Mouse (Mus musculus): ENCODE data around the gene Frmd4a.

Frmd4a gene

DNA sequence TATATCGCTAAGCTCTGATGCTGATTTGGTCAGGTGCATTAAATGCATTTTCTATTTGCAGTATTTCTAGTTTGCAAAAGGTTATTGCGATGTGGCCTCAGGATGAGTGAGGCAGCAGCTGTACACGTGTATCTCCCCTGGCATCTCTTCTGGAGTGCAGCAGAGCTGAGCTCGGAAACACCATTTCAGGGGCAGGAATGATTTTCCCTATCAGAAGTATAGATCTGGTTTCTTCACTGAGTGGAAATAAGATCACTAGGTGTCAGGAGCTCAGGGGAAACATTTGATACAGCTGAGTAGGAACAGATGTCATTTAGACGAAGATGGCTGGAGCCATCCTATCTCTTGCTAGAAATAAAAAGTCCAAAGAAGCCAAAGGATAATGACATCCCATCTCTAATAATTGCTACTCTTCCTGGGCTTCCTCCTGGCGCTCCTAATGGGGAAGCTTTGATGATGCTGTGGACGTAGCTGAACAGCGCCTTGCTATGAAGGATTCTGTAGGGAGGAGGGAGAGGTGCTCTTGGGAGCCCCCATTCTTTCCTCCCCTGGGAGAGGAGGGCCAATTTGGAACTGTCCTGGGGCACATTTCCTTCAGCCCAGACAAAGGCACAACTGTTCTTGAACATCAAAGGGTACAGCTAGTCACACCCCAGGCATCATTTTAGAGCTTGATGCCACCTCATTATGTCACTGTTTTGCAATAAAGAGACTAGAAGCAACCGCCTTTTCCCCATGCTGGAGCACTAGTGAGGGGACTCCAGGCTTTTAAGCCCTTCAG lies 102.4 kb downstream of the Frmd4a start:
- in situ Hi-C loops (cut with MboI; ENCODE audit: low pct_unique_long_range_greater_than_20kb in 1 of 2, low sequenced_read_pairs in 2 of 2, unreplicated experiment in 1 of 2), result no loop called here

DNA sequence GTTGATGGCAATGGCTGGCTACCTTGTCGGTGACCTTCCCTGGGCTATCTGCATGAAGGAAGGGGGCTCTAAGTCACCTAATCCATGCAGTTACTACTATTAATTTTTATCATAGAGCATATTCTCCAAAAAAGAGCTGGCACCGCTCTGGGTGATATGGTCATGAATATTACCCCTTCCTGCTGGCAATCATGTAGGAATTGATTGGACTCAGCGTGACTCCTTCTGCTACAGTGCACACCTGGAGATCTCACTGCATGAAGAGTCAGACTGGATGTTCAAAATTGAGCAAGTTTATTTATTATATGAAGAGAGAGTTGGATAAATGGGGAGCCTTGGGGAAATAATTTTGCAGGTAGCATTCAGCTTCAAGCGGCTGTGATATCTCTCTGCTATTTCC lies 113.7 kb downstream of the Frmd4a start:
- in situ Hi-C loops (cut with MboI; ENCODE audit: low pct_unique_long_range_greater_than_20kb in 1 of 2, low sequenced_read_pairs in 2 of 2, unreplicated experiment in 1 of 2), result no loop called here

DNA sequence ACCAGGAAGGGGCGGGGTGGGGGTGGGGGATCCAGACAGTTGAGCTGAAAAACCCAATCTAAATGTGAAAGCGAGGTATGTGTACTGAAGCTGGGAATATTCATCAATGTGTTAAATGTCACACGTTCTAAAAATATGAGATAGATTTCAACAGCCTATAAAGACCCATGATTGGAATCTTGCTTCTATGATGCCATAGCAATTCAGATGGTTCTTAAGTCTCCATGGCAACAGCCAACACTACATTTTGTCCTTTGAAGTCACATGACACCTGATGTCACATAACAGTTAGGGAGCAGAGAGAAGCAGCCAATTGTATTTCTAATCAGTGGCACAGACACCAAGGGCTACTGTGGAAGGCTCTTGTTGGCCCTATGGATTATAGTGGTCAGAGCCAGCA lies 120.0 kb downstream of the Frmd4a start:
- in situ Hi-C loops (cut with MboI; ENCODE audit: low pct_unique_long_range_greater_than_20kb in 1 of 2, low sequenced_read_pairs in 2 of 2, unreplicated experiment in 1 of 2), result no loop called here

DNA sequence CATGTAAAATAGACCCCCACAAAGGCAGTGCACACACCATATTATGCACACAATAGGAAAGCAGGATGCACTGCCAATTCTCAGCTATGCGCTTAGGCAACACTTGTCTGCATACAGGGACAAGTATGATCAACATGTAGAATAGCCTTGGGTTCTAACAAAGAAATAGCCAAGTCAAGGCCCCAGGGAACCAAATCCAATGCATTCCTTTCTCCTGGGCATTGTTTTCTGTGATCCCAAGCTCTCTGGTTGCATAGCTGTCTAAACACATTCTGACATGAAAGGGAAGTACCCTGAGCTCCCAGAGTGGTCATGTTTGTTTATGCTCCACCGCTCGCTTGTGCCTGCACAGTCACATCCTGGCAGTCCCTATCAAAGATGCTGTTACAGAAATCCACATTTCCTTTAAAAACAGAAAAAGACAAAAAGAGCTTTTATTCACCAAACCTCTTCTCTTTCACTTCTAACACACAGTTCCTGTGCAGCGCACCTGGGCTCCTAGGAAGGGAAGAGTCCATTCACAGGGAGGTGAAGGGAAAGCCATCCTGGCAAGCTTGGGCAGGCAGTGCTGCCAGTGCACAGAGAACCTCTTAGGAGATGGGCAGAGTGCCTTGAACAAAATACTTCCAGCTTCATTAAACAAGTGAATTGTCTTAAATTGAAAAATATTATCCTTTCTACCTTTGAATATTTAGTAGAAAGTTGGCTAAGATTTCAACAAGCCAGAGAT lies 124.9 kb downstream of the Frmd4a start:
- in situ Hi-C loops (cut with MboI; ENCODE audit: low pct_unique_long_range_greater_than_20kb in 1 of 2, low sequenced_read_pairs in 2 of 2, unreplicated experiment in 1 of 2), result no loop called here

DNA sequence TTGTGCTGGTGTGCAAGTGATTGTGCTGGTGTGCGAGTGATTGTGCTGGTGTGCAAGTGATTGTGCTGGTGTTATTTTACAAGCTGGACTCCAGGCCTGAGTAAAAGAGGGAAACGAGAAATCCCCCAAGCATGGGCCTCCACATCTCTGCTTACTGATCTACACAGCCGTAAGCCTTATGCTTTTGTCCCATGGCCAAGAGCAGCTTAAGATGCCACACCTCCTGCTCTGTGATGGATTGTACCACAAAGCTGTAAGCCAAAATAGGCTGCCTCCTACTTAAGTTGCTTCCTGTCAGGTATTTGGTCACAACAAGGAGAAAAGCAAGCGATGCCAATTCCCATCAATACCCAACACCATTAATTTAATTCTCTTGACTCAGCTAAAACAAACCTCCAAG lies 126.9 kb downstream of the Frmd4a start:
- in situ Hi-C loops (cut with MboI; ENCODE audit: low pct_unique_long_range_greater_than_20kb in 1 of 2, low sequenced_read_pairs in 2 of 2, unreplicated experiment in 1 of 2), result no loop called here

DNA sequence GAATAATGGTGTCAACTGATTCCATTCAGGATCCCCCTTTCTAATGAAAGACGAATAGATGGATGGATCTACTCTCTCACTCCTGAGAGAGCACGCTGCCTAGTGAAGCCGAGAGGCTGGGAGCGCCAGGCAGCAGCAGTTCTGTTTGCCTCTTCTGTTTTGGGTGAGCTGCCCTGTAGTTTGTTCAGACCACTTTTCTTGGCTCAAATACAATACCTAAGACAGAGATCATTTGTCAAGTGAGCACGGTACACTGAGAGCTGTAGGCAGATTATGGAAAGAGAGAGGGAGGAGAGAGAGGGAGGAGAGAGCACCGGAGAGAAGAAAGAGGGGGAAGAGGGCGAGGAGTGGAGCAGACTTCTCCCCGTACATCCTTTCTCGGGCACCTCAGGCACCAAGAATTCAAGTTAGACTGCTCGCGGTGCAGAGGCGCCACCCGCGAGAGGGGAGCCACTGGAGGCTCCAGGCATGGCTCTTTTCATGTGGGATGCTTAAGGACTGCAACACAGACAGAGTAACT lies 135.1 kb downstream of the Frmd4a start:
- in situ Hi-C loops (cut with MboI; ENCODE audit: low pct_unique_long_range_greater_than_20kb in 1 of 2, low sequenced_read_pairs in 2 of 2, unreplicated experiment in 1 of 2), result no loop called here

DNA sequence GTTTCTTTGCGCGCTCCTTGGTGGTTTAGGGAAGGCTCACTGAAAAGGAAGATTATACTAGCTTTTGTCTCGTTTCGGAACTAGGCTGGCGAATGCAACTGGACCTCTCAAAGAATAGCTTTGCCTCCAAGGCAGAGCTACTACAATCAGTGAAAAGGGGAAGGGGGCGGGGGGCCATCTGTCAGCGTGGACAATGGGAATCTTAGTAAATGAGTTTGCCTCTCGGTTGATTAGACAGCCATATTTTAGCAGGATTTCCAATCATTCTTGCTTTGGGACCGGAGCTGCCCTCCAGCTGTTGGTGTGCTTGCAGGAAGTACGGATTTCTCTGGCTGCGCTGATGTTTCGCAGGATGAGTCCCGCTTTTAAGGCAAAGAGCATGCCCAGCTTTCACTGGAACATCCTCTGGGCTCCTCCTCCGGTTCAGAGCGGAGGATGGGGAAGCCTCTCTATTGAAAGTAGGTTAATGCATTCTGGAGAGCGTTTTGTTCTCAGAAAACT lies 135.7 kb downstream of the Frmd4a start:
- in situ Hi-C loops (cut with MboI; ENCODE audit: low pct_unique_long_range_greater_than_20kb in 1 of 2, low sequenced_read_pairs in 2 of 2, unreplicated experiment in 1 of 2), result no loop called here

DNA sequence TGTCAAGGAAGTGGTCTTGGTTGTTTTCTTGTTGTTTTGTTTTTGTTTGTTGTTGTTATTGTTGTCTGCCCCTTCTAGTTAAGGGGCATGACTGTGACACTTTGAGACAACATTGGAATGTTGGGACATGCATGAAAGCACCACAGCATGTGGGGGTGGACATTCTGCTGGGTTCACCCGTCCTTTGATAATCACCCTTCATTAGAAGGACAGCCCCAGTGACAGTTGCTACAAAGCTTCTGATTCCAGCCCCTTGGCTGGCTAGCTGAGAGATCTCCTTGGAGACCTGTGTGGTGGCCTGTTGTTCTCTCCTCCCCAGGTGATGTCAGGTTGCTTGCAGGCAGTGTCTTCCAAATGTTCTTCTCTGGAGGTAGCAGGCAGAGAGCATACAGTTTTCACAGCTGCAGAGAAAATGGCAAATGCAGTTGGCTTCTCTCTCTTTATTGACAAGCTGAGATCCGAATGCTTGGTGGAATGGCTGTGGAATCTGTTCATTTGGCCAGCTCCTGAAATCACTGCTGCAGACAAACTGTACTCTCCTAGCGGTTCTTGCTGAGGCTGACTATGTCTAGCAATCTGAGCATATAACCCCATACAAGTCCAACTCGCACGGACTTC lies 136.6 kb downstream of the Frmd4a start:
- in situ Hi-C loops (cut with MboI; ENCODE audit: low pct_unique_long_range_greater_than_20kb in 1 of 2, low sequenced_read_pairs in 2 of 2, unreplicated experiment in 1 of 2), result no loop called here

DNA sequence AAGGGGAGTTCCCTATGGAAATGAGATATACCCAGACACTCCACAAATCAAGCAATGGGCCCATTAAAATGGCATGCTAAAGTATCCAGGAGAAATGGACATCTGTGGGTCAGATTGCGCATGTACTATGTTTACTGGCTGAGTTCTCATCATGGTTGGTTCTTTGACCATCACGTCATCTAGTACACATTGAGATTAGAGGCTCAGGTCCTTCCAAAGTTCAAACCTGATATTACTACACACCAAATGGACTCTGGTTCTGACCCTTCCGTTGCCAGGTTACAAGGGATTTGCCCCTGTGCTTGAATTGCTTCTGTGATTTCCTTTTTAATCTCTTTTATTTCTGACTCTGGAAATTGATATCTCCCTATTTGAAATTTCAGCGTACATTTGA lies 137.1 kb downstream of the Frmd4a start:
- in situ Hi-C loops (cut with MboI; ENCODE audit: low pct_unique_long_range_greater_than_20kb in 1 of 2, low sequenced_read_pairs in 2 of 2, unreplicated experiment in 1 of 2), result no loop called here

DNA sequence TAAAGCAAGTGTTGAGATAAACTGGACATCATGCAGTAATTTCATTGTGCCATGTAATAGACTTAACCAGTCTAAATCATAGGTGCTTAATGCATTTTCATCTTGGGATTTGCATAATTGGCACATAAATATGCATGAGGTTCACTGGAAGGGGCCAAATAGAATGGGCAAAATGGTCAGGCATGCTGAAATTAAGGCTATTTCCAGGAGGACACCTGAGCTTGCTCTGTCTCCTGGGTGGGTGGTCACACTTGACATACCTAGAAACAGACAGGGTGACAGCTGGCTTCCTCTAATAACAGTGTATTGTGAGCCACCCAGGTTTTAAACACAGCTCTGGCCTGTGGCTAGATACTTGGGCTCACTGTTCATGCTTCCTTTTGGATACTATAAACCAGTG lies 137.9 kb downstream of the Frmd4a start:
- in situ Hi-C loops (cut with MboI; ENCODE audit: low pct_unique_long_range_greater_than_20kb in 1 of 2, low sequenced_read_pairs in 2 of 2, unreplicated experiment in 1 of 2), result no loop called here

DNA sequence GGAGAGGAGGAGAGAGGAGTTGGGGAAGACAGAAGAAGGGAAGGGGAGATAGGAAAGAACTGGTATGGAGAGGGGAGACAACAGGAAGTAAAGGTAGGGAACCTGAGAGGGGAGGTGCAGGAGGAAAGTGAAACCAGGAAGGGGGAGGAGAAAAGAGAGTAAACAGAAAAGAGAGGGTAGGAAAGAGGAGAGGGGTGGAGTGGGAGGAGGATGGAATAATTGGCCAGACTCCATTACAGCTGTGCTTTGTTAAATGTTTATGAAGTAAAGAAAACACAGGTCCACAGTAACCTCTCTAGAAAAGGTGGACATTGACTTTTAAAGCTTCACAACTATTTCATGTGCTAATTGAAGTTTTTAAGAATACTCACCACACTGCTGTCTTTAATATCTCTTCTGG lies 139.0 kb downstream of the Frmd4a start:
- in situ Hi-C loops (cut with MboI; ENCODE audit: low pct_unique_long_range_greater_than_20kb in 1 of 2, low sequenced_read_pairs in 2 of 2, unreplicated experiment in 1 of 2), result no loop called here

DNA sequence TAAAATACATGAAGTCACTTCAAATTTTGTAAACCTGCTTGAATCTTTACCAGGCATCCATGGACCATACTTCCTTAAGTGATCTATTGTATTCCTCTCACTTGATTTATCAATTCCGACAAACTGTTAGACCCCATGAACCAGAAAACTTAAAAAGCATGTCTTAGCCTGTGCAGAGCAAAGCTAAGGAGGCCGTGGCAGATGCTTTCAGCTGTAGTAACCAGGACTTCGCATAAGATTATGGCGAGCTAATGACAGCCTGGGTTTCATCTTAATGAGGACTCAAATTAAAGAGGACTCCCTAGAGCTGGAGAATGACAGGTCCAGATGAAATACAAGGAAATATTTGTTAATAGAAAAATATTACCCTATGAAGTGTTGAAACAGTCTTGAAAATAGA lies 139.9 kb downstream of the Frmd4a start:
- in situ Hi-C loops (cut with MboI; ENCODE audit: low pct_unique_long_range_greater_than_20kb in 1 of 2, low sequenced_read_pairs in 2 of 2, unreplicated experiment in 1 of 2), result no loop called here

DNA sequence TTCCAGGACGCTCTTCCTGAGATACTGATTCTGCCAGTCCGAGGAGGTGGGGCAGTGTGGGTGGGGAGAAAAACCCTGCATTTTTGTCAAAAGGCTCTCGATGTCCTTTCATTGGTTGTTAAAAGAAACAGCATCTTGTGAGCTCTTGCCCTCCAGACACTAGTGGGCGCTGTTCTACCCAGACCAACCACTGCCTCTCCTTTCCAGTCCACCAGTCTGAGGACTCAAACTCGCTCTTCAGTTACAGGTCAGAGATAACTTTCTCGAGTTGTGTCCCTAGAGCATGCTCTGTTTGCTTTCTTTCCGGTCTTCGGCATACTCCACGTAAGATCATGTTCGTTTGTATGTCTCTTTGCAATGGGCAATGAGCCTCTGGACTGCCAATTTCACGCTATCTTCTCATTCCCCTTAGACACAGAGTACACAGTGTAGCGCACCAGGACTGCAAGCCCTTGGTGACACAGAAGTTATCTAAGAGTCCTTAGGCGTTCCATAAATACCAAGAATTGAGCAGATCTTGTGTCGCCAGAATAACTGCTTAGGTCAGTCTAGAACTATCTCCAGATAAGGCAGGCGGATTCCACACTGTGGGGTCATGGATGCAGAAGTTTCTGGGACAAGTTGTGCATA lies 142.2 kb downstream of the Frmd4a start:
- in situ Hi-C loops (cut with MboI; ENCODE audit: low pct_unique_long_range_greater_than_20kb in 1 of 2, low sequenced_read_pairs in 2 of 2, unreplicated experiment in 1 of 2), result no loop called here

DNA sequence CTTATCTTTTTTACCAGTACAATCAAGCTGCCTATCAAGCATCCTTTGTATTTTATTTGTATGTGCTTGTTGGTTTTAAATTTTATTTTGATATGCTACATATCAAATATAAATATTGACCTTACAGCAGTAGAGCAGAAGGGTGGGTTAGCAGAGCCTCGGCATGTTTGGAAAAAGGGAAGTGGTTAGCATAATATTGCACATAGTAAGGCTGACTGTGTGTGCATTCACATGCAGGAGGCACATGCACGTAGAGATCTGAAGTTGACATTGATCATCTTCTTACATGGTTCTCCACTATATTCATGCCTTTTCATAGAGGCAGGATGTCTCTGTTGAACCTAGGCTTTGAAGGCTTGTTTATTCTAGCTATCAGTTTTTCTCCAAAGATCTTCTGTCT lies 148.7 kb downstream of the Frmd4a start:
- in situ Hi-C loops (cut with MboI; ENCODE audit: low pct_unique_long_range_greater_than_20kb in 1 of 2, low sequenced_read_pairs in 2 of 2, unreplicated experiment in 1 of 2), result no loop called here

DNA sequence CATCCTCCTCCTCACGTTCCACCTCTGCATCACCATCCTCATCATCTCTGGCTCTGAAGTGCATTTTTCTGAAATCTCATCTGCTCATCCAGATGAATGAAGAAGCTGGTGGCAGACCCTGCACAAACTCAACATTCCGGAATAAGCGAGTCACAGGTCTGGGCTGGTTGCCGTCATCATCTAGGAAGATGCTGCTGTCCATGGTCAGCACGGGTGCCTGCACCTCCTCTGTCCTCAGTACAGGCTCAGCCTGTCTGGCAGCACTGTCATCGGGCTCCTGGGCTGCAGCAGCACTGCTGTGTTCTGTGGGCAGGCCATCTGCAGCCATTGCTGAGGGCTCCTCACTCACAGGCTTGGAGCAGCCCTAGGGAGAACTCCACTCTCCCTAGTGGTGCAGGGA lies 149.6 kb downstream of the Frmd4a start:
- in situ Hi-C loops (cut with MboI; ENCODE audit: low pct_unique_long_range_greater_than_20kb in 1 of 2, low sequenced_read_pairs in 2 of 2, unreplicated experiment in 1 of 2), result no loop called here

DNA sequence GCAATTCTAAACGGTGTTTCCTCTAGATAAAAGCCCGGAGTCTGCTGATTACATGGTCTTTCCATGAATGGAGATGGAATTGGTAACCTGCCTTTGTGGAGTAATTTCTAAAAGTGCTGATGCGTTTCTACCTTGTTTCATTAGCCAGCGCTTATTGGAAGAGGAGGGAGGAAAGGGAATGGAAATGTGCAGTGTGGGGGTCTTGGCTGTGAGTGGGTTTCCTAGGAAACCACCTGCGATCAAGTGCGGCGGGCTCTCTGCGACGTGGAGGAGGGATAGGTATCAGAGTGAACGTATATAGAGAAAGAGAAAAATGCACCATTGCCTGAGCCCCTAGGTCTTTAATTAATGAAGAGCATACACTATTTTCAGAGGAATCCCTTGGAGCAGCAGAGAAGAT lies 152.2 kb downstream of the Frmd4a start:
- in situ Hi-C loops (cut with MboI; ENCODE audit: low pct_unique_long_range_greater_than_20kb in 1 of 2, low sequenced_read_pairs in 2 of 2, unreplicated experiment in 1 of 2), result no loop called here

DNA sequence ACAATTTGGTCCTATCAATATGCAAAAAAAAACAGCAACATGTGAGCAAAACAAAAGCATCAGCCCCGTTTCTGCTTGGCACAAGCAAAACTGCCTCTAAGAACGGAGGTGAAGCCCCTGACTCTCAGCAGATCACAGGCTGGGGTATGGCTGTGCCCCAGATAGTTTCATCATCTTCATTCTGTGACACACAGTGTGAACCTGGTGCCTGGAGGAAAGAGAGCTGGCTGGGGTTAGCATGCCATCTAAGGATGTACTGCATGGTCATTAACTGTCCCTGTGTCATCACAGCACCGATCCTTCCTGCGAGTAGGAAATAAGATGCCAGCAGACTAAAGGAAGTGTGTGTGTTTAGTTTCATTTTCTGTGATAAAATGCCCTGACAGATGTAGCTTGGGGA lies 152.7 kb downstream of the Frmd4a start:
- in situ Hi-C loops (cut with MboI; ENCODE audit: low pct_unique_long_range_greater_than_20kb in 1 of 2, low sequenced_read_pairs in 2 of 2, unreplicated experiment in 1 of 2), result no loop called here

DNA sequence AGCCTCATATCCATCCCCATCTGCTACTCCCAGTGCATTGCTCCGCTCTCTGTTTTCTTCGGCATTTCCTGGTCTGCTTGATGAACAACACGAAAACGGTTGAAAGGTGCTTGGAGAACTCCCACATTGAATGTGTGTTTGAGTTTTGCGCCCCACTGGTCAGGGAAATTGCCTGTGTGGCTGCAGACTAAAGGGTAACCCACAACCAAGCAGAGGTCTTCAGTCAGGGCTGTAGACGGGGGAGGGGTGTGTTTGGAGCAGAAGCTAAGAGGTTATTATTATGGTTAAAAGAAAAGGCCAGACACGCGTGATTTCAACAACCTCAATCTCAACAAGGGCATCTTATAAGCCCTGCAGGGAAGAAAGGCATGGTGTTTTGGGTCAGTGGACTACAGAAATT lies 167.5 kb downstream of the Frmd4a start:
- in situ Hi-C loops (cut with MboI; ENCODE audit: low pct_unique_long_range_greater_than_20kb in 1 of 2, low sequenced_read_pairs in 2 of 2, unreplicated experiment in 1 of 2), result no loop called here

DNA sequence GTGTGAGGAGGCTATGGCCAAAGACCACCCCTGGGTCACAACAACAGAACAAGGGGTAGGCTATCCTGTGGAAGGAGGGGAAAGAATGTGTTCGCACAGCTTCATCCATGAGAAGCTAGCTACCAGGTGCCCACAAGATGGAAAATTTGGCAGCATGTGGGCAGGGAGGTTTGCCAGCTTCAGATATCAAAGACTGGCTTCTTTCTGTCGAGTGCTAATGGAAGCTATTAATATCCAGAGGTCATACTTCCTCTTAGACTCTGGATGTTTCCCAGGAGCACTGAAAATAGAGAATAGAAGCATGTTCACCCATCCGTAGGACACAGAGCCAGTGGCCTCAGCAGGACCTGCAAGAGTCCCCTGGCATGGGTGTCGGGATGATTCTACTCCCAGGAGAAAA lies 170.0 kb downstream of the Frmd4a start:
- in situ Hi-C loops (cut with MboI; ENCODE audit: low pct_unique_long_range_greater_than_20kb in 1 of 2, low sequenced_read_pairs in 2 of 2, unreplicated experiment in 1 of 2), result no loop called here

Data from mouse embryonic stem cell (cell line).